Mouse (Mus musculus) forebrain, embryonic 13.5 days (tissue): ENCODE data around the gene Lgals3bp. TPM values are rescaled to one million over a fixed set of nuclear protein-coding genes. Genes with fewer than 3 reads are reported as not detected.
A peak's percentile ranks its signal among the peaks of the same experiment; 100 is the strongest.

Source experiments
- ATAC-seq: fragments of 200-750 bp; cut with Nextera tagmentation; 2 replicates; pipeline ENCODE4 v1.8.0; 2017
- H3K27ac ChIP-seq: fragments of 300-500 bp; sonication (generic); 2 replicates; pipeline ENCODE4 v1.5.1; 2015; ENCODE audit warnings: inconsistent platforms, mild to moderate bottlenecking, moderate library complexity
- H3K27me3 ChIP-seq: fragments of 300-500 bp; sonication (generic); 2 replicates; pipeline ENCODE4 v1.6.1; 2015; ENCODE audit warnings: mild to moderate bottlenecking, inconsistent platforms
- H3K36me3 ChIP-seq: fragments of 300-500 bp; sonication (generic); 2 replicates; pipeline ENCODE4 v1.6.1; 2015; ENCODE audit warnings: mild to moderate bottlenecking, inconsistent platforms; ENCODE audit not compliant: poor library complexity, severe bottlenecking
- H3K4me1 ChIP-seq: fragments of 300-500 bp; sonication (generic); 2 replicates; pipeline ENCODE4 v1.6.1; 2015; ENCODE audit warnings: inconsistent platforms
- H3K4me2 ChIP-seq: fragments of 300-500 bp; sonication (generic); 2 replicates; pipeline ENCODE4 v1.6.1; 2015; ENCODE audit warnings: inconsistent platforms, mild to moderate bottlenecking, moderate library complexity
- H3K4me3 ChIP-seq: fragments of 300-500 bp; sonication (generic); 2 replicates; pipeline ENCODE4 v1.5.1; 2015; ENCODE audit warnings: mild to moderate bottlenecking, inconsistent platforms
- H3K9ac ChIP-seq: fragments of 300-500 bp; sonication (generic); 2 replicates; pipeline ENCODE4 v1.6.1; 2015; ENCODE audit warnings: mild to moderate bottlenecking, inconsistent platforms
- H3K9me3 ChIP-seq: fragments of 300-500 bp; sonication (generic); replicated peaks from 2 replicates; pipeline ENCODE4 v1.6.1; 2016; ENCODE audit warnings: inconsistent platforms
- WGBS: fragments of 180-500 bp; shearing (Covaris S2); methylation state at CpG from one replicate; pipeline ENCODE4 v1.1.7; 2015; 5-methylcytosine and 5-hydroxymethylcytosine counted together
- polyA plus RNA-seq: library from polyadenylated mRNA; unstranded; fragments of >200 nt; fragmentation: Nextera tagmentation; extraction: Ambion mirVana; gene quantifications from 2 replicates; pipeline ENCODE4 v1.2.1, GENCODE M21; 2015

Gene Lgals3bp
- 1.1 and 1.3 TPM in 2 replicates for polyA plus RNA-seq

- Histone ChIP-seq H3K27me3 (no peaks in the 10 kb centered on the region), H3K4me2 (no peak within 1 kb of the TSS), H3K4me3 (no peak within 1 kb of the TSS), H3K9me3 (no peaks in the 10 kb centered on the region), H3K27ac (no peak within 1 kb of the TSS), H3K36me3 (peaks cover 21% of the 10 kb centered on the region), H3K9ac (no peak within 1 kb of the TSS), H3K4me1 (no peaks in the 10 kb centered on the region)
- no peak for ATAC-seq
- 57% methylated on average over 7 of the region's 7 CpGs for WGBS
Observed at GRCm38 (mm10) chr11:118401760-118402280, at the start of gene Lgals3bp. Gene Lgals3bp (minus strand): TSS chr11:118402092.

GRCm38 (mm10) chr11:118451211-118451610, 49.3 kb upstream of the Lgals3bp start:
- no peak overlapping the region for H3K4me2 ChIP-seq
- no peaks in the 10 kb centered on the region for H3K27me3 ChIP-seq
- no peak overlapping the region for H3K4me3 ChIP-seq
- no peaks in the 10 kb centered on the region for H3K4me1 ChIP-seq
- H3K27ac ChIP-seq: no peak overlapping the region
- no peak overlapping the region for H3K9ac ChIP-seq
- no peak for ATAC-seq
- WGBS: 86% methylated on average over 6 of the region's 6 CpGs
- H3K36me3 ChIP-seq: no peaks in the 10 kb centered on the region
- H3K9me3 ChIP-seq: no peaks in the 10 kb centered on the region

DNA sequence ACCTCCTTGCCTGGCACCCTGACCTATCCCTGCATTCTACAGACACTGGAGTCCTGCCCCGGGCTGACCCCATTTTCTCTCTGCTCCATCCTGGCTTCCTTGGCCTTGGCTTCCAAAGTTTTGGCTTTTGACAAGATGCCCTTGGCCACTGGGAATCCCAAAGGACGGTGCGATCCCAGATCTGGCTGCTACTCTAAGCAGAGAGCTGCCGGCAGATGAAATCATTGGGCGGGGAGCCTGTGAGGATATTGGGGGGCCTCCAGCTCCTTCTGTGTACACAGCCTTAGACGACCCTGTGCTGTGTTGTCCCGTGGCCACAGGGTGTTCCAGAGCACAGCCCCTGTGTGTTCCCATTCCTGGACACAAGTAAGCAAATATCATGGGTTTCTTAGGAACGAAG, 46.5 kb upstream of the Lgals3bp start:
- H3K27ac ChIP-seq: no peak overlapping the region
- WGBS: 89% methylated on average over 8 of the region's 8 CpGs
- H3K27me3 ChIP-seq: peaks cover 4% of the 10 kb centered on the region; the same call in 1 of the 2 replicates
- ATAC-seq: no peak
- H3K4me3 ChIP-seq: no peak overlapping the region
- no peak overlapping the region for H3K9ac ChIP-seq
- no peaks in the 10 kb centered on the region for H3K36me3 ChIP-seq
- no peaks in the 10 kb centered on the region for H3K9me3 ChIP-seq
- H3K4me2 ChIP-seq: no peak overlapping the region
- no peaks in the 10 kb centered on the region for H3K4me1 ChIP-seq

DNA sequence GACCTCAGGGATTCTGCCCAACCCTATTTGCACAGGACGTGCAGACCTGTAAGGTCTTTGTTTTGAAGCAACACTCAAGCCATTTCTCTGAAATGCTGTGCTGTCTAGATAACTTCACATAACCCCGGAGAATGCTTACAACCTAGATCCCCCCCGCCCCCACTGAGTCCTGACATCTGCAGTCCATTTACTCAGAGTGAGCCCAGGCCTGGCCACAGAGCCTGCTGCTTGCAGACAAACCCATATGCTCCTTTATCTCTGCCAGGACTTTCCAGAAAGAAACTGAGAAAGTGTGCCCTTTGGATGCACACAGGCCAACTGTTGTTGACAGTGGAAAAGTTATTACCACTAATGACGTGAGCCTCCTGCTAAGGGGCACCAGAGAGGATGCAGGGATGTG, 45.5 kb upstream of the Lgals3bp start:
- no peaks in the 10 kb centered on the region for H3K9me3 ChIP-seq
- ATAC-seq: no peak
- no peak overlapping the region for H3K4me2 ChIP-seq
- H3K4me1 ChIP-seq: no peaks in the 10 kb centered on the region
- H3K4me3 ChIP-seq: no peak overlapping the region
- no peaks in the 10 kb centered on the region for H3K36me3 ChIP-seq
- no peak overlapping the region for H3K27ac ChIP-seq
- WGBS: 81% methylated on average over 4 of the region's 4 CpGs
- no peak overlapping the region for H3K9ac ChIP-seq
- H3K27me3 ChIP-seq: peaks cover 4% of the 10 kb centered on the region; the same call in 1 of the 2 replicates

- H3K9ac ChIP-seq: no peak overlapping the region
- peak; percentile 87 for ATAC-seq
- WGBS: 14% methylated on average over 3 of the region's 3 CpGs
- no peaks in the 10 kb centered on the region for H3K9me3 ChIP-seq
- H3K27ac ChIP-seq: no peak overlapping the region
- H3K4me3 ChIP-seq: no peak overlapping the region
- no peaks in the 10 kb centered on the region for H3K4me1 ChIP-seq
- no peaks in the 10 kb centered on the region for H3K36me3 ChIP-seq
- no peak overlapping the region for H3K4me2 ChIP-seq
- H3K27me3 ChIP-seq: peaks cover 4% of the 10 kb centered on the region; the same call in 1 of the 2 replicates
Observed at GRCm38 (mm10) chr11:118445843-118446242, 44.0 kb upstream of the Lgals3bp start.

GRCm38 (mm10) chr11:118443201-118443970, 41.5 kb upstream of the Lgals3bp start:
- no peak overlapping the region for H3K4me3 ChIP-seq
- peaks cover 17% of the 10 kb centered on the region for H3K4me1 ChIP-seq
- 35% methylated on average over 10 of the region's 11 CpGs for WGBS
- H3K9ac ChIP-seq: no peak overlapping the region
- no peaks in the 10 kb centered on the region for H3K9me3 ChIP-seq
- no peak overlapping the region for H3K27ac ChIP-seq
- peaks cover 4% of the 10 kb centered on the region; the same call in 1 of the 2 replicates for H3K27me3 ChIP-seq
- ATAC-seq: no peak
- H3K36me3 ChIP-seq: no peaks in the 10 kb centered on the region
- no peak overlapping the region for H3K4me2 ChIP-seq

DNA sequence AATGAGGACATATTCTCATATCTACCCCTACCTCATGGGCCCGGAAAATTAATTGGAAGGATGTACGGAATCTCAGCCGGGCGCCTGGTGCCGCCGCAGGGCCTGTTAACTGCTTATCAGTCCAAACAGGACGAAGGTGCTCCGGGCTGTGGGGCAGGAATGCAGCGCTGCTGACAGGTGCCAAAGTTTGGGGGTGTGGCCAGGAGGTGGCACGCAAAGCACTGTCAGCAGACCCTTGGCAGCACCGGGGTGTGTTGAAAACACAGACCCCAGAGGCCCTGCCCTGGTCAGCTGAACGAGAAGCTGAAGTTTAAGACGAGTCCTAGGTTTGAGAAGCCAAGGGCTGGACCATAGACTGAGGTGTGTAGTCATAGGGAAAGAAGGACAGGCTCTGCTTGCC, 40.8 kb upstream of the Lgals3bp start:
- H3K4me2 ChIP-seq: no peak overlapping the region
- H3K9ac ChIP-seq: no peak overlapping the region
- WGBS: 79% methylated on average over 13 of the region's 13 CpGs
- H3K27me3 ChIP-seq: peaks cover 4% of the 10 kb centered on the region; the same call in 1 of the 2 replicates
- H3K4me1 ChIP-seq: peaks cover 24% of the 10 kb centered on the region
- no peaks in the 10 kb centered on the region for H3K9me3 ChIP-seq
- no peaks in the 10 kb centered on the region for H3K36me3 ChIP-seq
- no peak overlapping the region for H3K4me3 ChIP-seq
- ATAC-seq: no peak
- no peak overlapping the region for H3K27ac ChIP-seq

DNA sequence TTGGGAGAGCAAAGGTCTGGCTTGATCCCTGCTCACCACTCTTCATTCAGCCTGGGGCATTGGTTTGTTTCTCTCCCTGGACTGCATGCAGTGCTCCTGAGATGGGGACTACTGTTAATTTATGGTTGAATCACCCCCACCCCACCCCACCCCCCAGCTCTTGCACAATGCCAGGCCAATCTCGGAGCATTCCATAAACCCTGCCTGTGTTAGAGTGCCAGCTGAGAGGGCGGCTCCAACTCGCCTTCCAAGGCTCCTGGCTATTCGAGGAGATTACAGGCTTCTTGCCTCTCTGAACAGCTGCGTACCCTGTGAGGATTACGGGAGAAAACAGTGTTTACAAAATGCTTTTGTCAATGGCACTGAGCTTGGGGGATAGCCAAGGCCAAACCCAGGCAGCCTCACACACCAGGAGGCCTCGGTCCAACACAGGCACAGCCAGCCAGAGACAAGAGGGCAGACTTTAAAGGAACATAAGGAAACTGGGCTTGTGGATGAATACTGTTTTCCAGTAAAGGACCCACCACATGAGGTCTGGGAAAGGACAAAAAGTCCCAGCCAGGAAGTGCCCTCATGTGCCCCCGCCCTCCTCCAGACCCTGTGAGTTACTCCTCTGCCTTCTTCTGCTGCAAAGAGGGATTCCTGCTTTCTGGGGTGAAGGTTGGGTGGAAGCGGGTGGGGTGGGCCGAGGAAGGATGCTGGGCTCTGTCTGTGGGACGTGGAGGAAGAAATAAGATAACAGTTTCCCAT, 36.9 kb upstream of the Lgals3bp start:
- 0 out of 2 replicates have a peak overlapping the region, but pooled peaks have one; percentile 5 for H3K9ac ChIP-seq
- no peaks in the 10 kb centered on the region for H3K36me3 ChIP-seq
- H3K27ac ChIP-seq: peak overlapping the region; percentile 83
- H3K4me1 ChIP-seq: peaks cover 50% of the 10 kb centered on the region
- no peak overlapping the region for H3K4me3 ChIP-seq
- peak; percentile 83 for ATAC-seq
- H3K9me3 ChIP-seq: no peaks in the 10 kb centered on the region
- H3K4me2 ChIP-seq: peak overlapping the region; percentile 10; the same call in 1 of the 2 replicates
- 10% methylated on average over 11 of the region's 11 CpGs for WGBS
- H3K27me3 ChIP-seq: no peaks in the 10 kb centered on the region

DNA sequence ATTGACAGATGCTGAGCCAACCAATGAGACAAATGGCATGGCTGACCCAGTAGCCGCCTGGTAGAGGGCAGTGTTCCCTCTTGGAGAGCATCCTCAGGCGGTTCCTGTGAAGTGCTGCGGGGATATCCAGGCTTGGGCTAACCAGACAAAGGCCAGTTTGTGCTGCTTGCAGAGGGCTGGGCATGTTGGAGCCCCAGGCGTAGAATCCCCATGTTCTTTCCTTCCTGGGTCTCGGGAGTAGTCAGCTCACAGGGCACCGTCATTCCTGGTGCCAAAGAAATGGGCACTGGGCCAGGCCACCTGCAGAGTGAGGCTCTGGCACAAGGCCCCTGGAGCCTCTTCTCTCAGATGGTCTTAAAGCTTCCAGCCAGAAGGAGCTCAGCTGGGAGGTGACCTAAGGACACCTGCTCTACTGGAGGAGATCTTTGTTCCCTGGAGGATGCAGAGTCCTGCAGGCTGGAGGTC, 34.6 kb upstream of the Lgals3bp start:
- H3K9ac ChIP-seq: no peak overlapping the region; the same call in 1 of the 2 replicates
- H3K27me3 ChIP-seq: no peaks in the 10 kb centered on the region
- peak overlapping the region; percentile 11; the same call in 1 of the 2 replicates for H3K4me2 ChIP-seq
- no peak overlapping the region for H3K4me3 ChIP-seq
- ATAC-seq: peak; percentile 40; the same call in 1 of the 2 replicates
- 24% methylated on average over 6 of the region's 6 CpGs for WGBS
- H3K36me3 ChIP-seq: no peaks in the 10 kb centered on the region
- H3K27ac ChIP-seq: peak overlapping the region; percentile 74
- H3K4me1 ChIP-seq: peaks cover 63% of the 10 kb centered on the region
- no peaks in the 10 kb centered on the region for H3K9me3 ChIP-seq

DNA sequence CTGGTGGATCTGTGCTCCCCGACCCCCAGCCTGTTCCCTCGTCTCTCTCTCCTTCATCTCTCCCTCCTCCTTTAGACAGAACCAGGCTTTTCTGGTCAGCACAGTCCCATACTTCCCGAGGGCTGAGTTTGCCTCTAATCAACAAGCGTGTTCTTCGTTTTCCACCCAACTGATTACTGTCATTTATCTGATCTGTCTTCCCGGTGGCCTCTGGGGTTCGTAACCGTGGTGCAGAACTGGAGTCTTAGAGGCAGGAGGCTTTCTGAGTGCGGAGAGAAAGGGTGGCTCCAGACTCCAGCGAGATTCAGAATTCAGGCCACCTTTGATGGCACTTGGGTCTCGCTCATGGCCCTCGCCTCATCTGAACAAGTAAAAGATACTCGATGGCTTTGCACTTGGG, 32.2 kb upstream of the Lgals3bp start:
- Histone ChIP-seq H3K9ac (peak overlapping the region; percentile 32; the same call in 1 of the 2 replicates), H3K9me3 (no peaks in the 10 kb centered on the region), H3K4me1 (peaks cover 53% of the 10 kb centered on the region), H3K27ac (no peak overlapping the region), H3K4me2 (peak overlapping the region; percentile 43), H3K4me3 (peak overlapping the region; percentile 3; the same call in 1 of the 2 replicates), H3K27me3 (peaks cover 3% of the 10 kb centered on the region; the same call in 1 of the 2 replicates), H3K36me3 (no peaks in the 10 kb centered on the region)
- WGBS: 52% methylated on average over 13 of the region's 13 CpGs
- no peak for ATAC-seq

DNA sequence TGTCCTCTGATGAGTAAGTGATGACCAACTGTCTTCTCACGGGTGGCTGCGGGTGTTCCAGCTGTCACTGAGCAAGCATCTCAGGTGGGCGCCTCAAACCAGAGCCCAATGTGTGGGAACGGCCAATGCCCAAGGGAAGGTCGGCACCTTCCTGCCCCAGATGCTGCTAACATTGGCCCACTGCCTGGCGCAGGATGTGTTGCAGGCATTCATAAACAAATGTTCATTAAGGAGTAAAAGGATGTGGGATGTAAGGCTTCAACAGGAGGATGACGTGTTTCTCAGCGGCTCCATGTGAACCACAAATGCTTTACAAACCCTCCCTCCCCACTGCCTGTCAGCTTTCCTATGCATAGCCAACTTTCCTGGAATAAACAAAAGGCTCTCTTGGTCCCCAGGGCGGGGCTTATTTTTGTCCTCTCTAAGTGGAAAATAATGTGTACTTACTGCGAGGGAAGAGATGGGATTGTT, 31.5 kb upstream of the Lgals3bp start:
- Histone ChIP-seq H3K4me3 (peak overlapping the region; percentile 3; the same call in 1 of the 2 replicates), H3K4me1 (peaks cover 52% of the 10 kb centered on the region), H3K9ac (peak overlapping the region; percentile 32; the same call in 1 of the 2 replicates), H3K36me3 (no peaks in the 10 kb centered on the region), H3K4me2 (peak overlapping the region; percentile 43), H3K9me3 (no peaks in the 10 kb centered on the region), H3K27ac (0 out of 2 replicates have a peak overlapping the region, but pooled peaks have one; percentile 25), H3K27me3 (peaks cover 9% of the 10 kb centered on the region; the same call in 1 of the 2 replicates)
- no peak for ATAC-seq
- 53% methylated on average over 10 of the region's 10 CpGs for WGBS
